Mouse (Mus musculus) ES-E14 (cell line): ENCODE results near the gene Epb41.

ENCODE experiments used
- CHD2 ChIP-seq: IDR thresholded peaks from 2 replicates; pipeline ENCODE4 v1.6.1; 2014; ENCODE audit warnings: mild to moderate bottlenecking, low read depth, low read length, inconsistent platforms
- HCFC1 ChIP-seq: IDR thresholded peaks from 2 replicates; pipeline ENCODE4 v1.6.1; 2012; ENCODE audit warnings: low read length, inconsistent platforms, borderline replicate concordance; ENCODE audit not compliant: insufficient read depth
- MAFK ChIP-seq: IDR thresholded peaks from 2 replicates; pipeline ENCODE4 v1.6.1; 2014; ENCODE audit warnings: mild to moderate bottlenecking, low read depth, low read length, inconsistent platforms; ENCODE audit not compliant: insufficient read depth
- ZC3H11A ChIP-seq: IDR thresholded peaks from 2 replicates; pipeline ENCODE4 v1.6.1; 2012; ENCODE audit warnings: low read depth, mild to moderate bottlenecking, inconsistent platforms, low read length, borderline replicate concordance
- ZNF384 ChIP-seq: IDR thresholded peaks from 2 replicates; pipeline ENCODE4 v1.6.1; 2012; ENCODE audit warnings: low read depth, low read length, inconsistent platforms

DNA sequence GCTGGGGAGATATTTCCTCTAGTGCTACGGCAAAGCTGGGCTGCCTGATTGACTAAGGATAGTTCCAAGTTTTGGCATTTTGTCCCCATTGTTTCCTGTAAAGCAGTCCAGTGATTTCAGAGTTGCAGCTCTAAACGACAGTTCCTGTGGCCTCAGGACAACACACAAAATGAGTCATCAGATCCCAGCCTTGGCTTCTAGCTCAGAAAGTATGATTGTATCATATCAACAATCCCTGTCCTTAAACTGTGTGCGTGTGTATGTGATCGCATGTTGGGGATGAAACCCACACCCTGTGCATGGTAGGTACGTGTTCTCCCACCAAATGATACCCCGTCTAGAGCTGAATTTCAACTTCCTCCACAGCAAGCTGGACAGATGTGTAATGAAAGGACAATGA is 146.0 kb downstream of the Epb41 start:
- no peak for TF ChIP-seq HCFC1
- no peak for TF ChIP-seq MAFK
- TF ChIP-seq ZNF384 = no peak
- TF ChIP-seq ZC3H11A = no peak
- no peak for TF ChIP-seq CHD2
